Mouse (Mus musculus) embryonic facial prominence, embryonic 14.5 days (tissue): ENCODE data around the gene Glipr2. TPM values are rescaled to one million over a fixed set of nuclear protein-coding genes. Genes with fewer than 3 reads are reported as not detected.

Experiments used
- ATAC-seq: fragments of 200-750 bp; cut with Nextera tagmentation; 2 replicates; pipeline ENCODE4 v1.8.0; 2017; ENCODE audit warnings: low read depth, moderate number of reproducible peaks, moderate TSS enrichment
- DNase-seq: peaks from one replicate; pipeline ENCODE4 v3.0.0-alpha.2; 2015; ENCODE audit warnings: low spot score
- H3K27ac ChIP-seq: fragments of 300-500 bp; sonication (generic); replicated peaks from 2 replicates; pipeline ENCODE4 v1.5.1; 2014; ENCODE audit warnings: low read depth, mild to moderate bottlenecking, low read length, moderate library complexity
- H3K27me3 ChIP-seq: fragments of 300-500 bp; sonication (generic); replicated peaks from 2 replicates; pipeline ENCODE4 v1.6.1; 2014; ENCODE audit warnings: low read length; ENCODE audit not compliant: control insufficient read depth, insufficient read depth
- H3K36me3 ChIP-seq: fragments of 300-500 bp; sonication (generic); 2 replicates; pipeline ENCODE4 v1.6.1; 2014; ENCODE audit warnings: low read length, mixed read lengths; ENCODE audit not compliant: control insufficient read depth, insufficient read depth
- H3K4me1 ChIP-seq: fragments of 300-500 bp; sonication (generic); 2 replicates; pipeline ENCODE4 v1.6.1; 2014; ENCODE audit warnings: antibody characterized with exemption, low read length; ENCODE audit not compliant: control insufficient read depth, insufficient read depth
- H3K4me2 ChIP-seq: fragments of 300-500 bp; sonication (generic); 2 replicates; pipeline ENCODE4 v1.6.1; 2014; ENCODE audit warnings: low read depth, mild to moderate bottlenecking, low read length, moderate library complexity, mixed read lengths
- H3K4me3 ChIP-seq: fragments of 300-500 bp; sonication (generic); 2 replicates; pipeline ENCODE4 v1.5.1; 2014; ENCODE audit warnings: low read depth, mild to moderate bottlenecking, low read length
- H3K9ac ChIP-seq: fragments of 300-500 bp; sonication (generic); 2 replicates; pipeline ENCODE4 v1.6.1; 2014; ENCODE audit warnings: low read depth, mild to moderate bottlenecking, low read length, moderate library complexity, mixed read lengths
- H3K9me3 ChIP-seq: fragments of 300-500 bp; sonication (generic); 2 replicates; pipeline ENCODE4 v1.6.1; 2016; ENCODE audit warnings: low read length; ENCODE audit not compliant: control insufficient read depth
- WGBS: fragments of 180-500 bp; shearing (Covaris S2); extraction: QIAGEN DNeasy Blood & Tissue Kit; methylation state at CpG from one replicate; pipeline ENCODE4 v1.1.7; 2014; 5-methylcytosine and 5-hydroxymethylcytosine counted together
- polyA plus RNA-seq: library from polyadenylated mRNA; unstranded; fragments of >200 nt; fragmentation: Nextera tagmentation; extraction: Ambion mirVana; gene quantifications from 2 replicates; pipeline ENCODE4 v1.2.1, GENCODE M21; 2014

Gene Glipr2
- polyA plus RNA-seq, 1 experiment from 2014 or later = 121 TPM

GRCm38 (mm10) chr4:43964951-43965684 is 7.9 kb downstream of the Glipr2 start:
- DNase-seq (no peak), ATAC-seq (no peak)
- H3K4me3 ChIP-seq = no peak overlapping the region
- no peak overlapping the region for H3K9ac ChIP-seq
- 44% methylated on average over 4 of the region's 4 CpGs for WGBS
- peaks cover 13% of the 10 kb centered on the region for H3K4me1 ChIP-seq
- no peak overlapping the region for H3K27ac ChIP-seq
- no peak overlapping the region for H3K4me2 ChIP-seq
- H3K36me3 ChIP-seq = no peaks in the 10 kb centered on the region
- H3K27me3 ChIP-seq = no peaks in the 10 kb centered on the region
- H3K9me3 ChIP-seq = no peaks in the 10 kb centered on the region

GRCm38 (mm10) chr4:43965856-43966535 is 8.8 kb downstream of the Glipr2 start:
- no peak overlapping the region for H3K4me3 ChIP-seq
- no peak overlapping the region for H3K27ac ChIP-seq
- H3K27me3 ChIP-seq = no peaks in the 10 kb centered on the region
- DNase-seq (no peak), ATAC-seq (no peak)
- H3K4me1 ChIP-seq = peaks cover 13% of the 10 kb centered on the region
- no peak overlapping the region for H3K4me2 ChIP-seq
- no peaks in the 10 kb centered on the region for H3K36me3 ChIP-seq
- H3K9ac ChIP-seq = no peak overlapping the region
- no peaks in the 10 kb centered on the region for H3K9me3 ChIP-seq
- 76% methylated on average over 7 of the region's 7 CpGs for WGBS

- no peak overlapping the region for H3K4me3 ChIP-seq
- ATAC-seq = no peak
- no peak overlapping the region for H3K27ac ChIP-seq
- DNase-seq = peak; percentile 34
- no peaks in the 10 kb centered on the region for H3K36me3 ChIP-seq
- no peaks in the 10 kb centered on the region for H3K27me3 ChIP-seq
- no peaks in the 10 kb centered on the region for H3K9me3 ChIP-seq
- 26% methylated on average over 11 of the region's 13 CpGs for WGBS
- H3K4me2 ChIP-seq = no peak overlapping the region
- peaks cover 24% of the 10 kb centered on the region for H3K4me1 ChIP-seq
- peak overlapping the region; percentile 25; the same call in 1 of the 2 replicates for H3K9ac ChIP-seq
Observed at GRCm38 (mm10) chr4:43968650-43969049, 11.4 kb downstream of the Glipr2 start.

GRCm38 (mm10) chr4:43969373-43969772 is 12.2 kb downstream of the Glipr2 start:
- no peaks in the 10 kb centered on the region for H3K27me3 ChIP-seq
- WGBS = 17% methylated on average over 4 of the region's 4 CpGs
- no peaks in the 10 kb centered on the region for H3K9me3 ChIP-seq
- no peak overlapping the region for H3K27ac ChIP-seq
- H3K36me3 ChIP-seq = 0 out of 2 replicates have a peak, but pooled peaks cover 3% of the 10 kb centered on the region
- H3K4me3 ChIP-seq = no peak overlapping the region
- H3K4me2 ChIP-seq = no peak overlapping the region
- peak; percentile 75 for DNase-seq
- H3K9ac ChIP-seq = no peak overlapping the region
- ATAC-seq = peak; percentile 41; the same call in 1 of the 2 replicates
- H3K4me1 ChIP-seq = peaks cover 24% of the 10 kb centered on the region

- H3K4me1 ChIP-seq = peaks cover 20% of the 10 kb centered on the region
- ATAC-seq (no peak), DNase-seq (no peak)
- no peak overlapping the region for H3K9ac ChIP-seq
- no peak overlapping the region for H3K4me3 ChIP-seq
- 82% methylated on average over 20 of the region's 20 CpGs for WGBS
- H3K9me3 ChIP-seq = no peaks in the 10 kb centered on the region
- H3K36me3 ChIP-seq = 0 out of 2 replicates have a peak, but pooled peaks cover 3% of the 10 kb centered on the region
- H3K27ac ChIP-seq = no peak overlapping the region
- H3K27me3 ChIP-seq = no peaks in the 10 kb centered on the region
- no peak overlapping the region for H3K4me2 ChIP-seq
Observed at GRCm38 (mm10) chr4:43970393-43971330, 13.5 kb downstream of the Glipr2 start.

- H3K9ac ChIP-seq = peak overlapping the region; percentile 37
- 65% methylated on average over 9 of the region's 9 CpGs for WGBS
- DNase-seq = no peak
Observed at GRCm38 (mm10) chr4:43971541-43972136, 14.4 kb downstream of the Glipr2 start.

GRCm38 (mm10) chr4:43972137-43972591 is 15.0 kb downstream of the Glipr2 start:
- no peaks in the 10 kb centered on the region for H3K9me3 ChIP-seq
- 1% methylated on average over 8 of the region's 8 CpGs for WGBS
- peak; percentile 80 for ATAC-seq
- peaks cover 20% of the 10 kb centered on the region for H3K4me1 ChIP-seq
- H3K36me3 ChIP-seq = 0 out of 2 replicates have a peak, but pooled peaks cover 3% of the 10 kb centered on the region
- peak; percentile 71 for DNase-seq
- H3K9ac ChIP-seq = peak overlapping the region; percentile 37
- H3K27ac ChIP-seq = peak overlapping the region; percentile 71
- H3K27me3 ChIP-seq = no peaks in the 10 kb centered on the region
- peak overlapping the region; percentile 30 for H3K4me2 ChIP-seq
- no peak overlapping the region for H3K4me3 ChIP-seq

More at GRCm38 (mm10) chr4:43971541-43972136, 14.4 kb downstream of the Glipr2 start:
- H3K4me1 ChIP-seq = peaks cover 20% of the 10 kb centered on the region
- 0 out of 2 replicates have a peak, but pooled peaks cover 3% of the 10 kb centered on the region for H3K36me3 ChIP-seq
- no peak for ATAC-seq
- H3K4me2 ChIP-seq = peak overlapping the region; percentile 30
- H3K9me3 ChIP-seq = no peaks in the 10 kb centered on the region
- no peaks in the 10 kb centered on the region for H3K27me3 ChIP-seq
- H3K4me3 ChIP-seq = no peak overlapping the region
- H3K27ac ChIP-seq = peak overlapping the region; percentile 71
